Mouse (Mus musculus) ES-Bruce4 (cell line): ENCODE results near the gene Hist2h4. TPM values are rescaled to one million over a fixed set of nuclear protein-coding genes. Genes with fewer than 3 reads are reported as not detected.

Experiments
- H3K27ac ChIP-seq: 2 replicates; pipeline ENCODE4 v1.5.1; 2012; ENCODE audit warnings: low read length, inconsistent platforms; ENCODE audit not compliant: insufficient read depth
- H3K27me3 ChIP-seq: 2 replicates; pipeline ENCODE4 v1.6.1; 2012; ENCODE audit warnings: mild to moderate bottlenecking, low read length, inconsistent platforms; ENCODE audit not compliant: control insufficient read depth, poor library complexity, insufficient read depth, severe bottlenecking
- H3K36me3 ChIP-seq: 2 replicates; pipeline ENCODE4 v1.6.1; 2012; ENCODE audit warnings: inconsistent platforms, mild to moderate bottlenecking, low read length, moderate library complexity; ENCODE audit not compliant: control insufficient read depth, poor library complexity, insufficient read depth, severe bottlenecking
- H3K4me1 ChIP-seq: one replicate; pipeline ENCODE4 v1.8.1; 2011; ENCODE audit warnings: low read length; ENCODE audit not compliant: control insufficient read depth, insufficient read depth
- H3K4me3 ChIP-seq: 2 replicates; pipeline ENCODE4 v1.5.1; 2011; ENCODE audit warnings: low read depth, mild to moderate bottlenecking, low read length
- H3K9ac ChIP-seq: 2 replicates; pipeline ENCODE4 v1.6.1; 2012; ENCODE audit warnings: low read depth, mild to moderate bottlenecking, inconsistent platforms; ENCODE audit not compliant: poor library complexity, severe bottlenecking
- H3K9me3 ChIP-seq: replicated peaks from 2 replicates; pipeline ENCODE4 v1.6.1; 2012; ENCODE audit warnings: mild to moderate bottlenecking, low read length, inconsistent platforms; ENCODE audit not compliant: control insufficient read depth, poor library complexity, insufficient read depth, severe bottlenecking
- CTCF ChIP-seq: IDR thresholded peaks from one replicate; pipeline ENCODE4 v1.8.1; 2011; ENCODE audit warnings: low read depth, low read length
- EP300 ChIP-seq: IDR thresholded peaks from 2 replicates; pipeline ENCODE4 v1.6.1; 2011; ENCODE audit warnings: low read depth, low read length; ENCODE audit not compliant: insufficient read depth
- POLR2A ChIP-seq: IDR thresholded peaks from one replicate; pipeline ENCODE4 v1.8.1; 2011; ENCODE audit warnings: low read length; ENCODE audit not compliant: insufficient read depth
- polyA plus RNA-seq: library from polyadenylated mRNA; stranded (reverse); fragments of >200 nt; gene quantifications from 2 replicates; pipeline ENCODE4 v1.2.4, GENCODE M21; 2011; ENCODE audit warnings: low read depth; ENCODE audit not compliant: missing spikeins, insufficient read depth, insufficient read length

Gene Hist2h4
- 3.6 and 4.0 TPM in 2 replicates for polyA plus RNA-seq

- Histone ChIP-seq H3K27ac (peak within 1 kb of the TSS; percentile 92), H3K9me3 (no peaks in the 10 kb centered on the region), H3K36me3 (no peaks in the 10 kb centered on the region), H3K4me1 (no peaks in the 10 kb centered on the region), H3K9ac (peak within 1 kb of the TSS; percentile 96), H3K4me3 (peak within 1 kb of the TSS; percentile 76), H3K27me3 (no peaks in the 10 kb centered on the region)
- TF ChIP-seq EP300 = 0 out of 2 replicates have a peak, but pooled peaks have one; percentile 37
- no peak for TF ChIP-seq CTCF
- TF ChIP-seq POLR2A = peak; percentile 100
Measured at GRCm38 (mm10) chr3:96262979-96263550, at the start of gene Hist2h4. Gene Hist2h4, minus strand, starts transcription at chr3:96263311.

- peaks cover 2% of the 10 kb centered on the region for H3K9me3 ChIP-seq
- no peaks in the 10 kb centered on the region for H3K27me3 ChIP-seq
- no peak overlapping the region for H3K9ac ChIP-seq
- no peak overlapping the region for H3K27ac ChIP-seq
- H3K36me3 ChIP-seq = no peaks in the 10 kb centered on the region
- TF ChIP-seq EP300 (no peak), CTCF (no peak), POLR2A (no peak)
- H3K4me1 ChIP-seq = no peaks in the 10 kb centered on the region
- H3K4me3 ChIP-seq = no peak overlapping the region
Measured at GRCm38 (mm10) chr3:96312341-96313098, 49.4 kb upstream of the Hist2h4 start.

GRCm38 (mm10) chr3:96309441-96309840 lies 46.3 kb upstream of the Hist2h4 start:
- Histone ChIP-seq H3K9ac (no peak overlapping the region), H3K4me3 (no peak overlapping the region), H3K27me3 (no peaks in the 10 kb centered on the region), H3K4me1 (no peaks in the 10 kb centered on the region), H3K9me3 (no peaks in the 10 kb centered on the region; the same call in 1 of the 2 replicates), H3K36me3 (no peaks in the 10 kb centered on the region), H3K27ac (no peak overlapping the region)
- TF ChIP-seq EP300 (no peak), POLR2A (no peak), CTCF (no peak)

- no peaks in the 10 kb centered on the region for H3K9me3 ChIP-seq
- H3K36me3 ChIP-seq = no peaks in the 10 kb centered on the region
- H3K4me3 ChIP-seq = no peak overlapping the region
- no peak overlapping the region for H3K27ac ChIP-seq
- no peak overlapping the region for H3K9ac ChIP-seq
- H3K27me3 ChIP-seq = no peaks in the 10 kb centered on the region
- TF ChIP-seq POLR2A = no peak
- TF ChIP-seq CTCF = no peak
- no peak for TF ChIP-seq EP300
- no peaks in the 10 kb centered on the region for H3K4me1 ChIP-seq
Measured at GRCm38 (mm10) chr3:96306506-96306905, 43.4 kb upstream of the Hist2h4 start.

GRCm38 (mm10) chr3:96302076-96302475 lies 39.0 kb upstream of the Hist2h4 start:
- Histone ChIP-seq H3K9ac (no peak overlapping the region), H3K27me3 (no peaks in the 10 kb centered on the region), H3K4me3 (no peak overlapping the region), H3K4me1 (no peaks in the 10 kb centered on the region), H3K27ac (no peak overlapping the region), H3K9me3 (peaks cover 6% of the 10 kb centered on the region; the same call in 1 of the 2 replicates), H3K36me3 (no peaks in the 10 kb centered on the region)
- TF ChIP-seq CTCF (no peak), EP300 (no peak), POLR2A (no peak)
